Mouse (Mus musculus) small intestine, adult 2 months (tissue): ENCODE data around the gene Hps6.

ENCODE experiments used
- CTCF ChIP-seq: fragments of 200-500 bp; IDR thresholded peaks from 2 replicates; pipeline ENCODE4 v1.5.1; 2012; ENCODE audit warnings: low read depth, mild to moderate bottlenecking, control low read depth, inconsistent platforms, low read length, moderate library complexity, mixed read lengths; ENCODE audit not compliant: insufficient replicate concordance, insufficient read length; ENCODE audit errors: extremely low read depth
- POLR2A ChIP-seq: fragments of 200-500 bp; IDR thresholded peaks from 2 replicates; pipeline ENCODE4 v1.6.1; 2012; ENCODE audit warnings: low read depth, mild to moderate bottlenecking, control low read depth, inconsistent platforms, low read length, moderate library complexity

GRCm38 (mm10) chr19:46041933-46042475, 38.7 kb downstream of the Hps6 start:
- TF ChIP-seq POLR2A (no peak), CTCF (no peak)
